Mouse (Mus musculus): ENCODE measurements around the gene Spc25.

DNA sequence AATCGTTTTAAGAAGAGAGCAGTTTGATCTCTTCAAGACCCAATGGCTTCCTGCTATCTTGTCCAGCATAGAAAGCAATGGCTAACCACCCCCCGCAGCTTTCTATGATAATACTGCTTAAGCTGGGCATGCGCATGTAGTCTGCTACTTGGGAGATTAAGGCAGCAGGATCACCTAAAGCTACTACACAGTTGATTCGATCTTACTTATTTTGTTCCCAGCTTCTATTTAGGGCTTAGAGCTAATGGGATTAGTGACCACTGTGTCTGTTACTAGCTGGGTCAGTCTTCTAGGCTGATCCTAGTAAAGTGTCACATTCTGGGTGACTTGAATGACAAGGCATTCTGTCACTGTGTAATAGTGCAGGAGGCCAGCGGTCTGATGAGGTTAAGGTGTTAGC lies 55.2 kb downstream of the Spc25 start:
- TF ChIP-seq CTCF (IDR thresholded peaks at IDR 0.05; ENCODE audit: low read depth) (no peak), EP300 (IDR thresholded peaks at IDR 0.05; ENCODE audit: low read depth) (no peak)
